Mouse (Mus musculus) gastrocnemius, postnatal 25 days (tissue): ENCODE data around the gene Homer1. TPM values are rescaled to one million over a fixed set of nuclear protein-coding genes. Genes with fewer than 3 reads are reported as not detected.

ENCODE experiments used
- DNase-seq: peaks from one replicate; pipeline ENCODE4 v3.0.0; 2022
- total RNA-seq, 2 experiments: library from RNA; stranded (reverse); gene quantifications; 1 replicate in 1 of 2; 2 replicates in 1 of 2; pipeline ENCODE4 v1.2.3; 2021

Gene Homer1
- total RNA-seq, 2 experiments from 2014 or later = 65.7 to 92.3 TPM

DNA sequence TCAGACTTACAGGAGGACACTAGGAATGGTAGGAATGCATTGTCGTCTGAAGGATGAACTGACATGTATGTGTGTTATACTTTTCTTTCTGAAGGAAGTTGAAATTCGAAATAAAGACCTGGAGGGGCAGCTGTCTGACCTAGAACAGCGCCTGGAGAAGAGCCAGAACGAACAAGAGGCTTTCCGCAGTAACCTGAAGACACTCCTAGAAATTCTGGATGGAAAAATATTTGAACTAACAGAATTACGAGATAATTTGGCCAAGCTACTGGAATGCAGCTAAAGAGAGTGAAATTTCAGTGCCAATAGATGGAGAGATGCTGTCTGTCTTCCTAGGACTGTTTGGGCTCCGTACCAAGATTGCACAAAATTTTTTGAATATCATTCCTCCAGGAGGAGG, 102.5 kb downstream of the Homer1 start:
- no peak for DNase-seq

DNA sequence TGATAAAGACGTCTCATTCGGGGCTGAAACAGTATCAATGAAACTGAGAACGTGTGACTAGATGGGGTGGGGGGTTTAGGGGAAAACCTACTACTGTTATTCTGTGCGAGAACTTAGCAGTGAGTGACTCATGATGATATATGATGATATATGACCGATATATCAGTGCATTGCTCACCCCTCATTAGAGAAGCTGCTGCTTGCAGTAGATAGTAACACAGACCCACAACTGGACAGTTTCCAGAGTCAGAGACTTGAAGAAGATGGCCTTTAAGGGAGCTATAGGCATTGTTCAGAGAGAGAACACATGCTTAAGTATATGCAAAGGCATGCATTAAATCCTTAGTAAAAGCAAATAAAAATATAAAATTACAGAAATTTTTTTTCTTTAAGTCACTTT, 107.4 kb downstream of the Homer1 start:
- DNase-seq = no peak

DNA sequence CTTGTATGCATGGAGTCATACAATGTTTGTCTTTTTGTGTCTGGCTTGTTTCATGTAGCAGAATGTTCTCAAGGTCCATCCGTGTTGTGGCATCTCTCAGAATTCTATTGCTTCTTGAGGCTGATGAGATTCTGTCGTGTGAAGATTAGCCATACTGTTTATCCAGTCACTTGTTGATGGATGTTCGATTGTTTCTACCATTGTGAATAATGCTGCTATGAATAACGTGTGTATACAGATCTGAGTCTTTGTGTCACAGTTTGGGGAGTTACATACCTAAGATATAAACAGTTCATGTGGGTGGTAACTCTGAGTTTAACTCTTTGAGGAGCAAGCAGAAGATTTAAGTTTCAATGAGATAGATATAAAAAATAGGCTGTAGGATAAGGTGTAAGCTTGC, 110.9 kb downstream of the Homer1 start:
- no peak for DNase-seq

DNA sequence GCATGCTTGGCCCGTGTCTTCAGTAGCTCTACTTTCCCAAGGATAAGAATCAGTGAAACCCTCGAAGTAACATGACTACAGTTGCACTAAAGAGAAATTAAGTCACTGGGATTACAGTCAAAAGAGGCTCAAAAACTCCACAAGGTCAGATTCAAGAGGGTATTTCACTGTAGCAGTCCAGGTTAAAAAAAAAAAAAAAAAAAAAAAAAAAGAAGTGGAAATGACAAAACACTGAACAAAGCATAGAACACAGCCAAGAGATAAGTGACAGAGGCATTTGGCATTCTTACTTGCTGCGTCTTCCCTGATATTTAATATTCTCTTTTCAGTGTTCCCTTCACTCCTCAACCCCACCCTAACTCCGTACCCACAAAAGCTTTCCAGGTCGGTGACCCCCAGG, 115.6 kb downstream of the Homer1 start:
- DNase-seq = no peak

DNA sequence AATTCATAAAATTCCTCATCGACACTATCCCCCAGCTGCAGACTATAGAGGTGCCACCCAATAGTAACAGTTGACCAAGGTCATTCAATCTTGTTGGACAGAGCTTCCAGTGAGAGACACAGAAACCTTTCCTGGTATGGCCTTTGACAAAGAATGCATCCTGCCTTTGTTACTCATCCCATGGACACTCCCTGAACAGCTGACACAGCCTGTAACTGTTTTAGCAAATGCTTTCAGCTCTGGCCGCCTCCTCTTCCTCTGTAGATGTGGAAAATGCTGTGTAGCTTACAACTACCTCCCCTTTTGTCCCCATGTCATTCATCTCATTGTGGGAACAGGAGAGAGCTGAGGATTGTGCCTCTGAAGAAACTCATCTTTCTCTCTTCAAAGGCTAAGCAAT, 118.9 kb downstream of the Homer1 start:
- DNase-seq = no peak

DNA sequence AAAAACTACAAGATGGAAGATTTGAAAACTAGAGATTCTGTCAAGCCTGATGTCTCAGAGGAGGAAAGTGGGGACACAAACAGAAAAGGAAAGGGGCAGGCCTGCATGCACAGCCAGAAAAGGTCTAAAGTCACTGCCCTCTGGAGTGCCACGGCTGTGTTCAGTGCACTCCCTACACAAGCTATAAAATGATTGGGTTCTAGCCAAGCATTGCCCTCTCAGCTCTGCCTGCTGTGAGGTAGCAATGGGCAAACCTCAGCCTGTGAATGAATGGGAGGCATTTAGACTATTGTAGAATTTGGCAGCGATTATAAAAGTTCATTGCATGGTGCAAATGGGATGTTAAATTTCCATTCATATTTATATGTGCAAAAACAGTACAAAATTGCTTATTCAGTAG, 120.3 kb downstream of the Homer1 start:
- no peak for DNase-seq

DNA sequence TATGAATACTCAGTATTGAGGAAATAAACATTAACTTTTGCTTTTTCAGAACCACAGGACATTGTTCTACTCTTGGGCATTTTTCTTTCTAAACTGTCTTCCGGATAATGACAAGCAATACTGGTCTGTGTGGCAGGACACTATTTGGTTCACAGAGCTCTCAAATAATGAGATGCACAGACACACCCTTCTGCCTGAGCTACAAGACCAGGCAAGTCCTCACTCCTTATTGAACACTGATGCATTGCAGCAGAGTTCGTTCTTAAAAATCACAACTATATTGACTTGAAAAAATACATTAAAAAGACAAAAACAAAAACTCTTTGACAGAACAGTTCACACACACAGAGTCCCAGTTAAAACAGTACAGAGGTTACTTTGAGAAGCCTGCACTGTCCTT, 123.8 kb downstream of the Homer1 start:
- no peak for DNase-seq

DNA sequence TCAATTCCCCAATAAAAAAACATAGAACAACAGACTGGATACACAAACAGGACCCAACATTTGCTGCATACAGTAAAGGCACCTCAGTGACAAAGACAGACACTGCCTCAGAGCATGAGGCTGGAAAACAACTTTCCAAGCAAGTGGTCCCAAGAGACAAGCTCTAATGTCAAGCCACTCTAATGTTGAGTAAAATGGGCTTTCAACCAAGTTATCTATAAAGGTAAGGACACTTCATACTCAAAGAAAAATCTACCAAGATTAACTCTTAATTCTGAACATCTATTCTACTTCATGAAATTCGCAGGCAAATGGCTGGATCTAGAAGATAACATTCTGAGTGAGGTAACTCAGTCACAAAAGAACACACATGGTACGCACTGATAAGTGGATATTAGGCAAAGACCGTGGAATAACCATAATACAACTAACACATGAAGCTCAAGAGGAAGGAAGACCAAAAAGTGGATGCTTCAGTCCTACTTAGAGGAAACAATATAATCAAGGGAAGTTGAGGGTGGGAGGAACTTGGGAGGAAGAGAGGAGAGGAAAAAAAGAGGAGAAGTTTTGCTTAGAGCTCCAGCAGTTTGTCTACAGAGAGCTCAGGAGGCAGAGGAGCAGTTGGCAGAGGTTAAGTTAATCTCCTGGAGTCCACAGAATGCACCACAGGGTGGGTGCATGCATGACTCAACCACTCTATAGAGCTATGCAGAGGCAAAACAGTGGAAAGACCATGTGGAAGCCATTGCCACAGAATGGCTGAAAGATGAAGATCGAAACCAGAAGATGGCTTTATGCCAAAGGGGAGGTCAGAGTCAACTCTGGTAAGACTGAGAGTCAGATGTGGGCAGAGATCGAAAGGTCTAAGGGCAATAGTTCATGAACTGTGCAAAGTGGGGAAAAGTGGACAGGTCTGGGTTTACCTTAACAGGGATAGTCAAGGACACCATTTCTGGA, 128.8 kb downstream of the Homer1 start:
- no peak for DNase-seq

DNA sequence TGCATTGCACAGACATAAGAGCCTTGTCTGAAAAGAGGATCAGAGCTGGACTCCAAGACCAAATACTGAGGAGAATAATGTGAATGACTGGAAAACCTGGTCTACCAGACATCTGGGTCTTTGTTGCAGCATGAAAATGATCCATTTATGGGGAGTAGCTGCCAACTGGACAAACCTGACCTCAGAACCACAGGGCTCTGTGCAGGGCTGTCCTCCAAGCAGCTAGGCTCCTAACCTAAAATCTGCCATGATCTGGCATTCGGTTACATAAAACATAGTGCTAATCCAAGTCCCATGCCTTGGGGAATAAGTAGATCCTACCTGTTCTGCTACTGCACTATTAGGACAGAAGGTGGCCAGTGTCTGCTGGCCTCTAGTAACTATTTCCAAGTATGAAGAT, 129.8 kb downstream of the Homer1 start:
- no peak for DNase-seq

DNA sequence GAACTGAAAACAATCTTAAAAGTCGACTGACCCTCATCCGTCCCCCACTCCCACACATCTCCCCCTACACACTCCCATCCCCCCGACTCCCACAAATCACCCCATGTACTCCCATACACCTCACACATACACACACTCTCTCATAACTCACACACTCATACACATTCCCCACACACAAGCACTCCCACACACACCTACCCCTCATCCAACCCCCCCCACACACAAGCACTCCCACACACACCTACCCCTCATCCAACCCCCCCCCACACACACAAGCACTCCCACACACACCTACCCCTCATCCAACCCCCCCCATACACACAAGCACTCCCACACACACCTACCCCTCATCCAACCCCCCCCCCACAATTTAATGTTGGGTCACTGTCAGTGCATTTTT, 140.7 kb downstream of the Homer1 start:
- DNase-seq = no peak

DNA sequence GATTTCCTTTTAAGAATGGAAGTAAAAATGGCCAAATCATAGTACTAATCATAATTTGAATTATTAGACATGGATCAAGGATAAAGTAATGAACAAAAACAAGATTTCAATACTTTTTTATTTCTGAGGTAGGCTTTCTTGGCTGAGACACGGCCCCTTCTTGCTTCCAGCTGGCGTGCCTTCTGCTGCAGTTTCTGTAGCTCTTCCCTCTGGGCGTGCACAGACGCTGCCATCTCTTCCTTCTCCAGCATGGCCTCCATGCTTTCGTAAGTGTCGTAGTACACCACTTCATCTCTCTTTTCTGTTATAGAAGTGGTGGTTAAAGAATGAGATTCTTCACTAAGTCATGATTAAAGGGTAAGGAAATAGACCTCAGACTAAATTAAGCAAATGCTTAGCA, 153.8 kb downstream of the Homer1 start:
- DNase-seq = no peak

Other genes starting within 250 kb of the Homer1 start
- gene Cmya5, start 154.9 kb upstream of the Homer1 start, total RNA-seq = 100 to 1,000 TPM; 758 to 970 TPM
- 10 to 100 TPM; 10.3 to 10.5 TPM for gene Tent2, start 107.2 kb upstream of the Homer1 start, total RNA-seq
- 10 to 100 TPM; 20.7 to 26.9 TPM for gene Jmy, start 200.2 kb downstream of the Homer1 start, total RNA-seq